10 mouse cellular contexts compared by ENCODE assay signal in the genomic region with DNA sequence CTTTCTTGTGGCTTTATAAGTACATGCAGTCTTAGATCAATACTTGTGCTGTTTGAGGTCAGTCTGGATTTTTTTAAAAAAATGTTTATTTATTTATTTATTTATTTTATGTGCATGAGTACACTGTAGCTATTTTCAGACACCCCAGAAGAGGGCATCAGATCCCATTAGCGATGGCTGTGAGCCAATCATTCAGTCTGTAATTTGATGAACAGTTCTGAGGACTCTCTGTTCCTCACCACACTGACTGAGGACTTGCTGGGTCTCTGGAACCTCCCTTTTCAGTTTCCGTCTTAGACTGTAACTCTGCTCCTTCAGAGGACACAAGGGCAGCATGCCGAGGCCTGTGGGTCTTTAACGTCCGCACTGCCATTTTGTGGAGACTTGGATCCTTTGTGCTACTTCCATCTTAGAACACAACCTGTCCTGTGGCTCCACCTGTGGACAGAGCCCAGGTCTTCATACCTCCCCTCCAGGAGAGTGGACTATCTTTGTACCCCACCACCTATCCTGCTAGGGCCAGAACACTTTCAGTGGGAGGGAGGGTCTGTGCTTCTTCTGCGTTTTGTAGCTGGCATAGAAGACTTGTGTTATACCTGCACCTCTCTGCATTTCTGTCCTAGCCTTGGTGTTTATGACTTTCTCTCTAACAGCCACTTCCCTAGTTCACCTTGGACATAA. TPM values are rescaled to one million over a fixed set of nuclear protein-coding genes. Genes with fewer than 3 reads are reported as not detected.
DNase-seq lines count a peak whose midpoint lies in the region; ATAC-seq and TF ChIP-seq lines count a peak whose summit lies in the region.
"Had no signal": no experiment of that assay in that cellular context is flagged by ENCODE, and none has a peak within 500 bp of the region (broad histone marks: within the 10 kb centered on the region; RNA-seq: fewer than 3 reads in every experiment).

No protein-coding gene starts in this region.

- H3K9me3 ChIP-seq in hindbrain, postnatal 0 days (ENCODE audit: low read length), result no peaks in the 10 kb centered on the region
- H3K9me3 ChIP-seq in hindbrain, embryonic 14.5 days (ENCODE audit: control insufficient read depth, low read length), result no peaks in the 10 kb centered on the region
- no peaks in the 10 kb centered on the region for H3K9me3 ChIP-seq in midbrain, embryonic 13.5 days
- H3K9me3 ChIP-seq in midbrain, embryonic 11.5 days (ENCODE audit: control insufficient read depth, low read length), result no peaks in the 10 kb centered on the region
- H3K9me3 ChIP-seq in stomach, embryonic 16.5 days (replicated peaks; ENCODE audit: control insufficient read depth, low read length), result no peaks in the 10 kb centered on the region

- H3K4me1 ChIP-seq in hindbrain, postnatal 0 days (ENCODE audit: insufficient read depth, low read length), result no peaks in the 10 kb centered on the region
- peaks cover 4% of the 10 kb centered on the region; the same call in 1 of the 2 replicates for H3K4me1 ChIP-seq in hindbrain, embryonic 14.5 days (replicated peaks; ENCODE audit: control insufficient read depth, insufficient read depth, low read length)
- peaks cover 7% of the 10 kb centered on the region; the same call in 1 of the 2 replicates for H3K4me1 ChIP-seq in midbrain, embryonic 13.5 days (replicated peaks)
- H3K4me1 ChIP-seq in midbrain, embryonic 11.5 days (ENCODE audit: control insufficient read depth, insufficient read depth, low read length), result no peaks in the 10 kb centered on the region
- H3K4me1 ChIP-seq in stomach, embryonic 16.5 days (ENCODE audit: control insufficient read depth, insufficient read depth, low read length), result peaks cover 2% of the 10 kb centered on the region; the same call in 1 of the 2 replicates

- peak; percentile 17; the same call in 1 of the 2 replicates for TF ChIP-seq CTCF in hindbrain, postnatal 0 days (IDR thresholded peaks at IDR 0.05; ENCODE audit: low read depth)

- 0 out of 2 replicates have a peak, but pooled peaks have one; percentile 15 for ATAC-seq in cerebellum, adult (ENCODE audit: insufficient number of reproducible peaks, low FRiP score, low TSS enrichment)
- peak; percentile 64; the same call in 1 of the 2 replicates for ATAC-seq in hindbrain, postnatal 0 days
- ATAC-seq in hindbrain, embryonic 14.5 days (ENCODE audit: low FRiP score), result no peak; the same call in 1 of the 2 replicates
- ATAC-seq in midbrain, embryonic 13.5 days, result peak; percentile 55; the same call in 1 of the 2 replicates
- ATAC-seq in midbrain, embryonic 11.5 days (ENCODE audit: low FRiP score), result no peak
- 0 out of 2 replicates have a peak, but pooled peaks have one; percentile 40 for ATAC-seq in stomach, embryonic 16.5 days (ENCODE audit: insufficient read depth, low FRiP score)

- no peak overlapping the region for H3K27ac ChIP-seq in hindbrain, postnatal 0 days
- no peak overlapping the region for H3K27ac ChIP-seq in hindbrain, embryonic 14.5 days
- no peak overlapping the region for H3K27ac ChIP-seq in midbrain, embryonic 13.5 days
- H3K27ac ChIP-seq in midbrain, embryonic 11.5 days (ENCODE audit: low read depth, low read length), result no peak overlapping the region
- H3K27ac ChIP-seq in stomach, embryonic 16.5 days (ENCODE audit: low read length), result no peak overlapping the region

- no peaks in the 10 kb centered on the region for H3K27me3 ChIP-seq in hindbrain, postnatal 0 days (ENCODE audit: insufficient read depth, low read length)
- H3K27me3 ChIP-seq in hindbrain, embryonic 14.5 days (ENCODE audit: control insufficient read depth, insufficient read depth, low read length), result no peaks in the 10 kb centered on the region
- H3K27me3 ChIP-seq in midbrain, embryonic 13.5 days, result no peaks in the 10 kb centered on the region
- H3K27me3 ChIP-seq in midbrain, embryonic 11.5 days (ENCODE audit: control insufficient read depth, insufficient read depth, low read length), result no peaks in the 10 kb centered on the region
- H3K27me3 ChIP-seq in stomach, embryonic 16.5 days (ENCODE audit: control insufficient read depth, insufficient read depth, low read length), result no peaks in the 10 kb centered on the region

- H3K36me3 ChIP-seq in hindbrain, postnatal 0 days (ENCODE audit: insufficient read depth, low read length), result peaks cover 22% of the 10 kb centered on the region
- peaks cover 32% of the 10 kb centered on the region for H3K36me3 ChIP-seq in hindbrain, embryonic 14.5 days (replicated peaks; ENCODE audit: control insufficient read depth, insufficient read depth)
- H3K36me3 ChIP-seq in midbrain, embryonic 13.5 days, result peaks cover 27% of the 10 kb centered on the region
- H3K36me3 ChIP-seq in midbrain, embryonic 11.5 days (ENCODE audit: control insufficient read depth, insufficient read depth, low read length), result peaks cover 8% of the 10 kb centered on the region
- H3K36me3 ChIP-seq in stomach, embryonic 16.5 days (ENCODE audit: control insufficient read depth, insufficient read depth, low read length), result peaks cover 6% of the 10 kb centered on the region

- H3K9ac ChIP-seq in hindbrain, postnatal 0 days (replicated peaks; ENCODE audit: low read length), result no peak overlapping the region
- H3K9ac ChIP-seq in hindbrain, embryonic 14.5 days, result no peak overlapping the region
- H3K9ac ChIP-seq in midbrain, embryonic 13.5 days (replicated peaks), result no peak overlapping the region
- no peak overlapping the region for H3K9ac ChIP-seq in midbrain, embryonic 11.5 days (ENCODE audit: low read length)
- H3K9ac ChIP-seq in stomach, embryonic 16.5 days (ENCODE audit: low read length), result no peak overlapping the region

- no peak for DNase-seq in cerebellum, postnatal 4 days (ENCODE audit: low spot score in 2 of 2)
- peak; percentile 60 for DNase-seq in hindbrain, postnatal 0 days (ENCODE audit: low spot score)
- no peak for DNase-seq in hindbrain, embryonic 14.5 days (ENCODE audit: low spot score)
- no peak for DNase-seq in midbrain, embryonic 11.5 days (ENCODE audit: low spot score, missing footprints)
- no peak for DNase-seq in right cerebral cortex, postnatal 4 days
- DNase-seq: layer of hippocampus, adult 9-11 months had no signal

- H3K4me2 ChIP-seq in hindbrain, postnatal 0 days (ENCODE audit: low read depth, low read length), result no peak overlapping the region
- no peak overlapping the region for H3K4me2 ChIP-seq in hindbrain, embryonic 14.5 days (replicated peaks)
- no peak overlapping the region for H3K4me2 ChIP-seq in midbrain, embryonic 13.5 days (replicated peaks)
- H3K4me2 ChIP-seq in midbrain, embryonic 11.5 days, result no peak overlapping the region
- no peak overlapping the region for H3K4me2 ChIP-seq in stomach, embryonic 16.5 days (ENCODE audit: low read depth, low read length)

- H3K4me3 ChIP-seq in hindbrain, postnatal 0 days (ENCODE audit: low read length), result no peak overlapping the region
- H3K4me3 ChIP-seq in hindbrain, embryonic 14.5 days (replicated peaks; ENCODE audit: low read length), result no peak overlapping the region
- no peak overlapping the region for H3K4me3 ChIP-seq in midbrain, embryonic 13.5 days (replicated peaks)
- H3K4me3 ChIP-seq in midbrain, embryonic 11.5 days (ENCODE audit: low read depth, low read length), result no peak overlapping the region
- no peak overlapping the region for H3K4me3 ChIP-seq in stomach, embryonic 16.5 days (replicated peaks; ENCODE audit: low read length)
- H3K4me3 ChIP-seq: myocyte had no signal

- WGBS in hindbrain, postnatal 0 days, result 87% methylated on average over 6 of the region's 6 CpGs
- 93% methylated on average over 6 of the region's 6 CpGs for WGBS in hindbrain, embryonic 14.5 days
- WGBS in midbrain, embryonic 13.5 days, result 90% methylated on average over 6 of the region's 6 CpGs
- 95% methylated on average over 6 of the region's 6 CpGs for WGBS in midbrain, embryonic 11.5 days
- 89% methylated on average over 6 of the region's 6 CpGs for WGBS in stomach, embryonic 16.5 days

RNA-seq across cellular contexts. Expression of a gene that starts 28.9 kb away (rescaled TPM):
- 44.1 and 48.5 TPM in 2 replicates for total RNA-seq in hindbrain, postnatal 0 days (2014; rRNA removed)
- polyA plus RNA-seq in hindbrain, postnatal 0 days (2015; fragmentation: Nextera tagmentation; extraction: Ambion mirVana), result 41.5 and 47.2 TPM in 2 replicates
- polyA plus RNA-seq in hindbrain, embryonic 14.5 days (2014; fragmentation: Nextera tagmentation; extraction: Ambion mirVana), result 50.0 and 54.3 TPM in 2 replicates
- polyA plus RNA-seq in midbrain, embryonic 13.5 days (2015; fragmentation: Nextera tagmentation; extraction: Ambion mirVana), result 52.8 and 56.3 TPM in 2 replicates
- 80.6 and 81.4 TPM in 2 replicates for polyA plus RNA-seq in midbrain, embryonic 11.5 days (2014; fragmentation: Nextera tagmentation; extraction: Ambion mirVana)
- polyA plus RNA-seq in stomach, embryonic 16.5 days (2015; fragmentation: Nextera tagmentation; extraction: Ambion mirVana), result 105 and 116 TPM in 2 replicates

Comparison
In these comparisons a context has a peak if more than half of its experiments do, and no peak if none do; other contexts are left out.
1. ATAC-seq: peak in cerebellum, adult (single experiment), hindbrain, postnatal 0 days (single experiment), midbrain, embryonic 13.5 days (single experiment) and stomach, embryonic 16.5 days (single experiment); none in hindbrain, embryonic 14.5 days (single experiment) and midbrain, embryonic 11.5 days (single experiment).